Mouse (Mus musculus): Measurements from ENCODE around the gene Scrn2. TPM values are rescaled to one million over a fixed set of nuclear protein-coding genes. Genes with fewer than 3 reads are reported as not detected.

Scrn2 gene
- polyA plus RNA-seq, 1 experiment from 2014 or later, result 20.6 TPM

- TF ChIP-seq CTCF (IDR thresholded peaks at IDR 0.05; ENCODE audit: low read depth) (no peak), EP300 (IDR thresholded peaks at IDR 0.05; ENCODE audit: low read depth) (no peak)
- H3K36me3 ChIP-seq (replicated peaks; ENCODE audit: insufficient read depth, low read length), result peaks cover 37% of the 10 kb centered on the region
- peak overlapping the region; percentile 67; the same call in 1 of the 2 replicates for H3K4me3 ChIP-seq (ENCODE audit: low read depth, low read length)
- WGBS (ENCODE audit: insufficient replicate concordance), result 20% methylated on average over 10 of the region's 11 CpGs
- H3K27me3 ChIP-seq (ENCODE audit: insufficient read depth, low read length), result no peaks in the 10 kb centered on the region
- H3K4me1 ChIP-seq (ENCODE audit: insufficient read depth), result peaks cover 22% of the 10 kb centered on the region
- H3K9ac ChIP-seq (replicated peaks), result no peak overlapping the region
- H3K9me3 ChIP-seq (ENCODE audit: low read length), result no peaks in the 10 kb centered on the region
- ATAC-seq, result peak; percentile 54
- H3K27ac ChIP-seq (ENCODE audit: low read depth), result no peak overlapping the region
- peak; percentile 66 for DNase-seq
- H3K4me2 ChIP-seq (ENCODE audit: low read depth, low read length), result peak overlapping the region; percentile 73
Measured at GRCm38 (mm10) chr11:97052219-97052646, 22.5 kb downstream of the Scrn2 start.

- Histone ChIP-seq H3K9me3 (ENCODE audit: low read length) (no peaks in the 10 kb centered on the region), H3K36me3 (replicated peaks; ENCODE audit: insufficient read depth, low read length) (peaks cover 28% of the 10 kb centered on the region), H3K4me1 (ENCODE audit: insufficient read depth) (no peaks in the 10 kb centered on the region), H3K4me2 (ENCODE audit: low read depth, low read length) (no peak overlapping the region), H3K27ac (ENCODE audit: low read depth) (no peak overlapping the region), H3K4me3 (ENCODE audit: low read depth, low read length) (no peak overlapping the region), H3K27me3 (ENCODE audit: insufficient read depth, low read length) (no peaks in the 10 kb centered on the region), H3K9ac (replicated peaks) (no peak overlapping the region)
- TF ChIP-seq EP300 (IDR thresholded peaks at IDR 0.05; ENCODE audit: low read depth), result no peak
- DNase-seq (no peak), ATAC-seq (no peak)
- 50% methylated on average over 9 of the region's 9 CpGs for WGBS (ENCODE audit: insufficient replicate concordance)
Measured at GRCm38 (mm10) chr11:97063274-97063920, 33.7 kb downstream of the Scrn2 start.

GRCm38 (mm10) chr11:97063921-97064295, 34.2 kb downstream of the Scrn2 start:
- no peak overlapping the region for H3K27ac ChIP-seq (ENCODE audit: low read depth)
- H3K4me2 ChIP-seq (ENCODE audit: low read depth, low read length), result no peak overlapping the region
- ATAC-seq (no peak), DNase-seq (no peak)
- H3K9me3 ChIP-seq (ENCODE audit: low read length), result no peaks in the 10 kb centered on the region
- no peaks in the 10 kb centered on the region for H3K4me1 ChIP-seq (ENCODE audit: insufficient read depth)
- 85% methylated on average over 3 of the region's 3 CpGs for WGBS (ENCODE audit: insufficient replicate concordance)
- H3K27me3 ChIP-seq (ENCODE audit: insufficient read depth, low read length), result no peaks in the 10 kb centered on the region
- peaks cover 29% of the 10 kb centered on the region for H3K36me3 ChIP-seq (replicated peaks; ENCODE audit: insufficient read depth, low read length)
- no peak overlapping the region for H3K9ac ChIP-seq (replicated peaks)
- TF ChIP-seq CTCF (IDR thresholded peaks at IDR 0.05; ENCODE audit: low read depth), result peak; percentile 45
- no peak for TF ChIP-seq EP300 (IDR thresholded peaks at IDR 0.05; ENCODE audit: low read depth)
- no peak overlapping the region for H3K4me3 ChIP-seq (ENCODE audit: low read depth, low read length)

GRCm38 (mm10) chr11:97065538-97066295, 36.0 kb downstream of the Scrn2 start:
- H3K27me3 ChIP-seq (ENCODE audit: insufficient read depth, low read length), result no peaks in the 10 kb centered on the region
- H3K4me1 ChIP-seq (ENCODE audit: insufficient read depth), result no peaks in the 10 kb centered on the region
- H3K4me2 ChIP-seq (ENCODE audit: low read depth, low read length), result no peak overlapping the region
- ATAC-seq, result no peak
- no peaks in the 10 kb centered on the region for H3K9me3 ChIP-seq (ENCODE audit: low read length)
- H3K27ac ChIP-seq (ENCODE audit: low read depth), result no peak overlapping the region
- no peak overlapping the region for H3K4me3 ChIP-seq (ENCODE audit: low read depth, low read length)
- peaks cover 23% of the 10 kb centered on the region; the same call in 1 of the 2 replicates for H3K36me3 ChIP-seq (replicated peaks; ENCODE audit: insufficient read depth, low read length)
- 84% methylated on average over 12 of the region's 12 CpGs for WGBS (ENCODE audit: insufficient replicate concordance)
- TF ChIP-seq EP300 (IDR thresholded peaks at IDR 0.05; ENCODE audit: low read depth), result no peak
- TF ChIP-seq CTCF (IDR thresholded peaks at IDR 0.05; ENCODE audit: low read depth), result no peak
- no peak for DNase-seq
- H3K9ac ChIP-seq (replicated peaks), result no peak overlapping the region

GRCm38 (mm10) chr11:97066656-97067360, 37.1 kb downstream of the Scrn2 start:
- ATAC-seq (no peak), DNase-seq (no peak)
- no peaks in the 10 kb centered on the region for H3K4me1 ChIP-seq (ENCODE audit: insufficient read depth)
- no peak overlapping the region for H3K4me3 ChIP-seq (ENCODE audit: low read depth, low read length)
- no peak overlapping the region for H3K27ac ChIP-seq (ENCODE audit: low read depth)
- TF ChIP-seq CTCF (IDR thresholded peaks at IDR 0.05; ENCODE audit: low read depth) (no peak), EP300 (IDR thresholded peaks at IDR 0.05; ENCODE audit: low read depth) (no peak)
- 75% methylated on average over 22 of the region's 22 CpGs for WGBS (ENCODE audit: insufficient replicate concordance)
- no peak overlapping the region for H3K4me2 ChIP-seq (ENCODE audit: low read depth, low read length)
- H3K9ac ChIP-seq (replicated peaks), result no peak overlapping the region
- no peaks in the 10 kb centered on the region for H3K9me3 ChIP-seq (ENCODE audit: low read length)
- H3K36me3 ChIP-seq (replicated peaks; ENCODE audit: insufficient read depth, low read length), result 0 out of 2 replicates have a peak, but pooled peaks cover 19% of the 10 kb centered on the region
- no peaks in the 10 kb centered on the region for H3K27me3 ChIP-seq (ENCODE audit: insufficient read depth, low read length)

- no peak overlapping the region for H3K4me2 ChIP-seq (ENCODE audit: low read depth, low read length)
- H3K9ac ChIP-seq (replicated peaks), result no peak overlapping the region
- H3K27ac ChIP-seq (ENCODE audit: low read depth), result no peak overlapping the region
- TF ChIP-seq EP300 (IDR thresholded peaks at IDR 0.05; ENCODE audit: low read depth) (no peak), CTCF (IDR thresholded peaks at IDR 0.05; ENCODE audit: low read depth) (no peak)
- H3K4me1 ChIP-seq (ENCODE audit: insufficient read depth), result no peaks in the 10 kb centered on the region
- no peak overlapping the region for H3K4me3 ChIP-seq (ENCODE audit: low read depth, low read length)
- H3K27me3 ChIP-seq (ENCODE audit: insufficient read depth, low read length), result no peaks in the 10 kb centered on the region
- 74% methylated on average over 1 of the region's 1 CpGs for WGBS (ENCODE audit: insufficient replicate concordance)
- no peaks in the 10 kb centered on the region for H3K9me3 ChIP-seq (ENCODE audit: low read length)
- no peak for ATAC-seq
- DNase-seq, result no peak
- 0 out of 2 replicates have a peak, but pooled peaks cover 15% of the 10 kb centered on the region for H3K36me3 ChIP-seq (replicated peaks; ENCODE audit: insufficient read depth, low read length)
Measured at GRCm38 (mm10) chr11:97069333-97069732, 39.6 kb downstream of the Scrn2 start.

Data from liver, postnatal 0 days (tissue).